Mouse (Mus musculus): ENCODE measurements around the gene Grid1.

GRCm38 (mm10) chr14:35575285-35575684, 755.4 kb downstream of the Grid1 start:
- TF ChIP-seq CTCF (IDR thresholded peaks at IDR 0.05; ENCODE audit: low read depth, low read length): no peak
- TF ChIP-seq EP300 (IDR thresholded peaks at IDR 0.05; ENCODE audit: insufficient read depth, low read depth, low read length): no peak
- TF ChIP-seq POLR2A (IDR thresholded peaks at IDR 0.05; ENCODE audit: insufficient read depth, low read length): no peak
